Mouse (Mus musculus) B cell, adult 67 days (primary cell): ENCODE data around the gene Aak1. TPM values are rescaled to one million over a fixed set of nuclear protein-coding genes. Genes with fewer than 3 reads are reported as not detected.

Source experiments
- total RNA-seq, 2 experiments: library from RNA; stranded (reverse); gene quantifications; 4 replicates each; pipeline ENCODE4 v1.2.4; 2023

Aak1 gene
- total RNA-seq, result 10 to 100 TPM; 85.9 to 93.4 TPM

GRCm38 (mm10) chr6:86848915-86849644, at the start of gene Aak1:
TSS of gene Aak1 (plus strand) at chr6:86849517.

DNA sequence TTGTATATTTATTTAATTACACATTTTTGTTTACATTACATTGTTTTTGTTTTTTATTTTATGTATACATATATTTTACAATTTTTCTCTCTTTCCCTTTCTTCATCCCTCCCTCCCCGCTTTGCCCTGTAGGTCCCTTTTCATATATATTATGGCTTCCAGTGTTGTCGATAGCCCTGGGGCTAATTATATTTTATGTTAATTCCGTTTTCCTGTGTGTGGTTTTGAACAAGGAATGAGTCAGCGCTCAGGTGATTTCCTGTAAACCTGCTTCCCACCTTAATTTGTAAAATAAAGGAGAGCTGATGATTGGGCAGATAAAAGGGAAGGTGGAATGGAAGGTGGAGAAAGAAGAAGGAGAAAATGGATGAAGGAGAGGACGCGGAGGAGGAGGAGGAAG, 159.6 kb downstream of the Aak1 start, which contains the start of gene Nfu1:
Nfu1 (plus strand) TSS at position 350 of the 400 bp plus-strand sequence.

DNA sequence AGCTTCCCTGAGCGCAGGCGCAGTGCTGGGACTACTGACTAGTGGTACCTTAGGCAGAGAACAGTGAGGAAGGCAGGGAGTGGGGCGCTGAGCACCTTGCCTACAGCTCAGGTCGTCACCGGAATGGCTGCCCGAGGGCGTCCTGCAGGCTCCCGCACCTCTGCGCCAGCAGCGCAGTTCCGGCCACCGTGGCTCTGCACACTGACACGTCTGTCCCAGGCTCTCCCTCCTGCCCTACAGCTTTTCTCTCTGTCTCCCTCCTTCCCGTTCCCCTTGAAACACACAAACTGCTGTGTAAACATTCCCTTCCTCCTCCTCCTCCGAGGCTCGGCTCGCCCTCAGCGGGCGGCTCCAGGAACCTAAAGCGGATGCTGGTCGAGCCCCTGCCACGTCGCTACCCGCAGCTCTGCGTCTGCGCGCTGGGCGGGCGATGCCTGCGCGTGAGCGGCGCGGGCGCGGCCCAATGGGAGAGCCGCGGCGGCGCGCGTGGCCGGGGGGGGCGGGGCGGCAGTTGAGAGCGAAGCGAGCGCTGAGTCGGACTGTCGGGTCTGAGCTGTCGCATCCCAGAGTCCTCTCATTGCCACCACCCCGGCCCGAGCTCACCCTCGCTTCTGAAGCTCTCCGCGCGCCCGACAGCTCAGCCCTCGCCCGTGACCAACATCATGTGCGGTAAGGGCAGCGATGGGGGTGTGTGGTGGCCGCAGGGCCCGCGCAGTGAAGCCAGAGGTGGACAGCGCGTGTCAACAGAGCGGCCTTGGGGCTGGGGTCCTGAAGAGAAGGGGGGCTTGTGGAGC, 193.2 kb downstream of the Aak1 start, which contains the start of gene Gfpt1:
Gfpt1 (plus strand) TSS at position 510 of the 794 bp plus-strand sequence.

Other genes with a start within 250 kb of the Aak1 start
- gene Asprv1, start 221.4 kb upstream of the Aak1 start, total RNA-seq, result not detected
- 10 to 100 TPM; 18.1 to 23.6 TPM for gene Mxd1, start 180.4 kb upstream of the Aak1 start, total RNA-seq
- gene Snrnp27, start 165.0 kb upstream of the Aak1 start, total RNA-seq, result 10 to 100 TPM; 42.3 to 43.0 TPM
- 10 to 100 TPM; 35.6 to 36.7 TPM for gene Gmcl1, start 116.1 kb upstream of the Aak1 start, total RNA-seq
- 10 to 100 TPM in 1 of 2 experiments, 1 to 10 TPM in 1; 8.5 to 10.9 TPM for gene Anxa4, start 55.9 kb upstream of the Aak1 start, total RNA-seq
- gene Nfu1, start 159.7 kb downstream of the Aak1 start, total RNA-seq, result 10 to 100 TPM; 64.7 to 86.4 TPM
- 10 to 100 TPM; 35.9 to 36.4 TPM for gene Gfpt1, start 193.3 kb downstream of the Aak1 start, total RNA-seq